Mouse (Mus musculus) myocyte (in vitro differentiated cells): ENCODE measurements at regions not wholly inside any gene's neighbourhood (a gene's known extent, or its start where the extent isn't known, plus 50 kb on each side); places are given as distances from the start of the nearest gene placed in this dataset.

ENCODE experiments used
- H3K27me3 ChIP-seq: one replicate; pipeline ENCODE4 v1.6.1; 2011; ENCODE audit not compliant: control insufficient read depth, insufficient read depth, insufficient read length
- H3K36me3 ChIP-seq: one replicate; pipeline ENCODE4 v1.6.1; 2011; ENCODE audit not compliant: control insufficient read depth, insufficient read depth
- H3K4me2 ChIP-seq: one replicate; pipeline ENCODE4 v1.6.1; 2011; ENCODE audit warnings: low read depth, control low read depth
- H3K4me3 ChIP-seq: one replicate; pipeline ENCODE4 v1.5.1; 2011; ENCODE audit warnings: mild to moderate bottlenecking, control low read depth, moderate library complexity
- H3K79me2 ChIP-seq: one replicate; pipeline ENCODE4 v1.6.1; 2011; ENCODE audit not compliant: control insufficient read depth, insufficient read depth
- H3ac ChIP-seq: one replicate; pipeline ENCODE4 v1.6.1; 2011; ENCODE audit not compliant: control insufficient read depth, insufficient read length
- CEBPB ChIP-seq: IDR thresholded peaks from 2 replicates; pipeline ENCODE4 v1.6.1; 2011; ENCODE audit warnings: mild to moderate bottlenecking, moderate library complexity; ENCODE audit not compliant: poor library complexity, insufficient read depth, severe bottlenecking
- E2F4 ChIP-seq: IDR thresholded peaks from one replicate; pipeline ENCODE4 v1.6.1; 2011; ENCODE audit warnings: mild to moderate bottlenecking, control low read depth, moderate library complexity; ENCODE audit not compliant: insufficient read depth
- MYOD1 ChIP-seq, 3 experiments: IDR thresholded peaks; one replicate each; pipeline ENCODE4 v1.6.1; 2011; ENCODE audit warnings: control low read depth in 2 of 3, low read depth in 2 of 3, mild to moderate bottlenecking in 2 of 3, moderate library complexity in 1 of 3; ENCODE audit not compliant: insufficient read length in 2 of 3, control insufficient read depth in 1 of 3
- MYOG ChIP-seq, 3 experiments: IDR thresholded peaks; one replicate each; pipeline ENCODE4 v1.6.1; 2011; ENCODE audit warnings: control low read depth in 2 of 3, low read depth in 2 of 3, mild to moderate bottlenecking in 2 of 3; ENCODE audit not compliant: insufficient read length in 2 of 3, control insufficient read depth in 1 of 3, insufficient read depth in 1 of 3
- POLR2A ChIP-seq: IDR thresholded peaks from one replicate; pipeline ENCODE4 v1.6.1; 2011; ENCODE audit warnings: low read depth, mild to moderate bottlenecking, control low read depth, moderate library complexity; ENCODE audit not compliant: insufficient read length
- REST ChIP-seq: IDR thresholded peaks from one replicate; pipeline ENCODE4 v1.6.1; 2011; ENCODE audit warnings: mild to moderate bottlenecking, control low read depth, moderate library complexity; ENCODE audit not compliant: insufficient read depth, insufficient read length
- SRF ChIP-seq: IDR thresholded peaks from one replicate; pipeline ENCODE4 v1.6.1; 2011; ENCODE audit warnings: low read depth; ENCODE audit not compliant: control insufficient read depth, insufficient read length
- TCF12 ChIP-seq: IDR thresholded peaks from one replicate; pipeline ENCODE4 v1.6.1; 2011; ENCODE audit warnings: mild to moderate bottlenecking, control low read depth; ENCODE audit not compliant: poor library complexity, insufficient read depth, severe bottlenecking
- TCF3 ChIP-seq: IDR thresholded peaks from one replicate; pipeline ENCODE4 v1.6.1; 2011; ENCODE audit warnings: low read depth, control low read depth; ENCODE audit not compliant: insufficient read length
- USF1 ChIP-seq: IDR thresholded peaks from one replicate; pipeline ENCODE4 v1.6.1; 2011; ENCODE audit warnings: low read depth, mild to moderate bottlenecking, control low read depth, moderate library complexity

GRCm38 (mm10) chr2:94498516-94498915 is 60.6 kb upstream of the Api5 start:
- no peak for TF ChIP-seq TCF12
- TF ChIP-seq TCF3: no peak
- no peak for TF ChIP-seq E2F4
- TF ChIP-seq MYOG (IDR thresholded peaks at IDR 0.05; ENCODE audit: control insufficient read depth in 1 of 3, insufficient read depth in 1 of 3, insufficient read length in 2 of 3, low read depth in 2 of 3): no peak
- TF ChIP-seq MYOD1 (IDR thresholded peaks at IDR 0.05; ENCODE audit: control insufficient read depth in 1 of 3, insufficient read length in 2 of 3, low read depth in 2 of 3): no peak
- no peak for TF ChIP-seq SRF
- no peak for TF ChIP-seq POLR2A
- no peak for TF ChIP-seq REST
- no peak for TF ChIP-seq CEBPB
- no peak for TF ChIP-seq USF1
- Histone ChIP-seq H3K36me3 (no peaks in the 10 kb centered on the region), H3ac (no peak overlapping the region), H3K4me2 (no peak overlapping the region), H3K4me3 (no peak overlapping the region), H3K27me3 (no peaks in the 10 kb centered on the region), H3K79me2 (no peaks in the 10 kb centered on the region)
